Mouse (Mus musculus) forelimb bud, embryonic 11.5 days (tissue): ENCODE results near the gene Agap3.

Experiments
- DNase-seq: peaks from one replicate; pipeline ENCODE4 v3.0.0-alpha.2; 2012; ENCODE audit warnings: low read depth, low spot score

Agap3 gene

DNA sequence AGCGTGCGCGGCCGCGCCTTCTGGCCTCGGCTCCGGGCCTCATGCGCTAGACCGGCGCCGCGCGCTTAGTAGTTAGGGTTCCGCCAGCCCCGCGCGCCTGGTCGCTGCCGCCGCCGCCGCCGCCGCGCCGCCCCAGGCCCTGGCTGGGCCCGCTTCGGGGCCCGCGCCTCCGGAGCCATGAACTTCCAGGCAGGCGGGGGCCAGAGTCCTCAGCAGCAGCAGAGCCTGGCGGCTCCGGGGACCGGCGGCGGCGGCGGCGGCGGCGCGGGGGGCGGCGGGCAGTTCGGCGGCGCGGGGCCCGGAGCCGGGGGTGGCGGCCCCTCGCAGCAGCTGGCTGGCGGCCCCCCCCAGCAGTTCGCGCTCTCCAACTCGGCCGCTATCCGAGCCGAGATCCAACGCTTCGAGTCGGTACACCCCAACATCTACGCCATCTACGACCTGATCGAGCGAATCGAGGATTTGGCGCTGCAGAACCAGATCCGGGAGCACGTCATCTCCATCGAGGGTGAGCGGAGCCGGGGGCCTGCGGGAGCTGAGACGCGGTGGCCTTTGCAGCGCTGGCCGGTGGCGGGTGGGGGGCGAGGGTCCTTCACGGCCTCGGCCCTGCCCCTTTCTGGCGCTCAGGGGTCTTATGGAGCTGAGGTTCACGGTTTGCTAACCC lies at the start of gene Agap3:
TSS of gene Agap3 (plus strand) at position 148 of the 661 bp plus-strand sequence.
- DNase-seq: no peak

DNA sequence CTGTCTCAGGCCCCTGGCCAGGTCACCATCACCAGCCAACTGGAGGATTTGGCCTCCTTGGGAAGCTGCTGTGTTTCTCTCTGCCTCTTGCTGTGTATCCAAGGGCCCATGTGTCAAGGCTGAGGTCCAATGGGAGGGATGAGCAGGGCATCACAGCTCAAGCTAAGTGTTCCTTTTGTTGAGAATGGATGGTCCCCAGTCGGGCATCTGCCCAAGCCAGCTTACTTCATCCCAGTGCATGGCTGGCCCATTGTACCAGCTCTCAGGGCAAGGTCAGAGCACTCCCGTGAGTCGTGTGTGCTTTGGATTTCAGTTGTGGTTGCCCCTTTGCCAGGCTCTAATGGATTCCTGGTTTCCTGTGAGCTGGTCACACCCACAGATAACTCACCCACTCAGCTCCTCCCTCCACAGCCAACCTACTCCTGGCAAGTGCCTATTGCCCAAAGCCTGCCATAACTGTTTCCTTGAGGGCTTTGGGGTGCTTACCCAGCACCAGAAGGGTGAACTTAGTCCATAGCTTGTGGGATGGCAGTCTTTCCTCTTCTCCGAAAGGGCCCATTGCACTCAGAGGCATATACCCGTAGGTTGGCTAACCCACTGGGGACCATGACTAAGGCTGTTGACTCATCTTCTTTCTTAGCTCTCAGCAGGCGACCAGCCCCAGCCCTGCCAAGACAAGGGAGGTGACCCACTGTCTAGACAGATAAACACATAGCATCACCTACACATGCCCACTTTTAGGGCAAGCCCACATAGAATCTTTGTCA lies 47.2 kb upstream of the Agap3 start:
- DNase-seq: no peak

DNA sequence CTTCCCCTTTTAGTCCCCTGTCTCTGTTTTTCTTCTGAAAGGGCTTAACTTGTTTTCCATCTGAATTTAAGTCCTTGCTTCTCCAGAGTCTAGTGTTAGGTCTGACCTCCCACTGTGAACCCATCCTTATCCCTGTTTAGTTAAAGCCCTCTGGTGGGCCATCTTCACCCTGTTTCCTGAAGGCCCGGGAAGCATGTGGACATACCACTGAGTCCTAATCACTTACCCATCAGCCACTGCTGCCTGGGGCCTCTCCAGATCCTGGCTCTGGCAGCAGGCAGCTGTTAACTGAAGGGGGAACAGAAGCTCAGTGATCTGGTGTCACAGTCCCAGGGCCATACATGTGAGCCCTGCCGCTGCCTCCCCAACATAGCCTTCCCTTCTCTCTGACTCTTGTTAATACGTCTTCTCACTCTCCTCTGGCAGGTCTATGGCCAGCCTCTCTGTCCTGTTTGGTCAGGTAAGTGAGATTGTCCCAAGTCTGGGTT lies 46.5 kb upstream of the Agap3 start:
- no peak for DNase-seq

DNA sequence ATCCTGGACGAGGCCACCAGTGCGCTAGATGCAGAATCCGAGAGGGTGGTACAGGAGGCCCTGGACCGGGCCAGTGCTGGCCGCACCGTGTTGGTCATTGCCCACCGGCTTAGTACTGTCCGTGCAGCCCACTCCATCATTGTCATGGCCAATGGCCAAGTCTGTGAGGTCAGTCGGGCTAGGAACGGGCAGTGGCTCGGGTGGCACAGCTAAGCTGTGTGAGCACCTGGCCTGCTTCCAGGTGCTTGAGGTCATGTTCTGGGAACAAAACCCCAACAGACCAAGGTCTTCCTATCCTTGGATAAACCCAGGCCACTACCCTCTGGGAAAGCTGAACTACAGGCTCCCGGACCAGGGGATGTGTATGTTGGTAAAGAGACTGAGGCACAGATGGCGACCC lies 43.3 kb upstream of the Agap3 start:
- no peak for DNase-seq

DNA sequence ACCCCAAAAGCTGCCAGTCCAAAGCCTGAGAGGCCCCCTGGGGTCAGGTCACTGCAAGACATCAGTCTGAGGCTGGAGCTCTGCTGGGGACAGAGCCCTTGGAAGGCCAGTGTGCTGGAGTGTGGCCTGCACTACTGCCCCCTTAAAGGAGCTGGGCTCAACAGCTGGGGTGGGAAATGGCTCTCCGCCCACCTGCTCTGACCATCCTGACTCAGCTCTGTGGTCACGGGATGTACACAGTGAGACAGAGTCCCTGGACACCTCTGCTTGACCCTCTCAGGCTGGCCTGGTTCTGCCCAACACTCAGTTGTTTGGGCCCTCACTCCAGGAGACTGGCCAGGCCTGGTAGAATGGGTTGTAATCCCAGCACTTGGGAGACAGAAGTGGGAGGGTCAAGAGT lies 42.5 kb upstream of the Agap3 start:
- DNase-seq: no peak

DNA sequence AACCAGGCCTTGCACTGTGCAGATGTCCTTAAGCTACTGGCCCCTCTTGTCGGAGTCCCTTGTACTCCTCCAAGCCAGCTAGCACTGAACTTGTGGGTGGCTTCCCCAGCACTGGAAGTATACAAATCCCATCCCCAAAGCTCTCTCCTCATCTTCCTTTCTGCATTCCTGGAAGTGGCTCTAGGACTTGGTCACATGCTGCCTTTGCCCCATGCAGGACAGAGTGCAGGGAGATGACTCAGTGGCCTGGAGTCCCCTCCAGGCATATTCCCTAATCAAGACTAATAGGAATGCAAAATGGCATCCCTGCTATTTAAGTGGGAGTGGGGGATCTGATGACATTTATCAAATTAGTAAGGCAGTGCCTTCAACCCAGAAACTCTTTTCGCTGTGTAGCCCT lies 39.9 kb upstream of the Agap3 start:
- no peak for DNase-seq

DNA sequence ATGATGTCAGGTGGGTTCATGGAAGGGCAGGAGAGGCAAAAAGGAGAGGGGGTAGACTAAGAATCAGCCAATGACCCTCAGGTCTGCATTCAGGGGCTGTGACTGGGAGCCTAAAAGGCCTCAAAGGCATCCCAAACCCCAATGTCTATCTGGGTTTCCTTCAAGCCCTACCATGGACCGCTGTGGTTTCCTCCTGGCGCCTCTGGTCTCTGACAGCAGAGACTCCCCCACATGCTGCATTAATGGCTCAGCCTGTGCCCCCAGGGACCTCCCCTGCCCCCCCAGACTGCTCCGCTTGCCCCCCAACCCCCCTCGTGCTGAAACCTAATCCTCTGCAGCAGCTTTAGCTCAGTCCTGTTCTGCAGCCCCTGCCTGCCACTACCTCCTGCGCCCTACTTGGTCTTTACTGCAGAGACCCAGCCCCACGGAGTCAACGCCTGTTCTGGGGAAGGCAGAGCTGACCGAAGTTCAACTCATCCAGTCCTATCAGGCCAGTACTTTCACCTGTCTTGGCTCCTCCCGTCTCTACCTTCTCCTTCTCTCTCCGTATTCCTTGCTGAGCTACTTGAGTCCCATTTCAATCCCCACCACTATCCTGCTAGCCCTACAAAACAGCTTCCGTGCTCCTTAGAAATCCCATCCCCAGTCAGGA lies 38.8 kb upstream of the Agap3 start, which contains the start of gene Asic3:
TSS of gene Asic3 (plus strand) at position 351 of the 652 bp plus-strand sequence.
- no peak for DNase-seq

DNA sequence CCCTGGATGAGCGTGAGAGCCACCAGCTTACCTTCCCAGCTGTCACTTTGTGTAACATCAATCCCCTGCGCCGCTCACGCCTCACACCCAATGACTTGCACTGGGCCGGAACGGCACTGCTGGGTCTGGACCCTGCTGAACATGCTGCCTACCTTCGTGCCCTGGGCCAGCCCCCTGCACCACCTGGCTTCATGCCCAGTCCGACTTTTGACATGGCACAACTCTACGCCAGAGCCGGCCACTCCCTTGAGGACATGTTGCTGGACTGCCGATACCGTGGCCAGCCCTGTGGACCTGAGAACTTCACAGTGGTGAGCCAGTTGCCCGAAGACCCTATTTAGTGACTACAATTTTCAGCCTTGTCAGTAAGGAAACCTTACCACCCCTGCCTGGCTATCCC lies 38.0 kb upstream of the Agap3 start:
- no peak for DNase-seq

DNA sequence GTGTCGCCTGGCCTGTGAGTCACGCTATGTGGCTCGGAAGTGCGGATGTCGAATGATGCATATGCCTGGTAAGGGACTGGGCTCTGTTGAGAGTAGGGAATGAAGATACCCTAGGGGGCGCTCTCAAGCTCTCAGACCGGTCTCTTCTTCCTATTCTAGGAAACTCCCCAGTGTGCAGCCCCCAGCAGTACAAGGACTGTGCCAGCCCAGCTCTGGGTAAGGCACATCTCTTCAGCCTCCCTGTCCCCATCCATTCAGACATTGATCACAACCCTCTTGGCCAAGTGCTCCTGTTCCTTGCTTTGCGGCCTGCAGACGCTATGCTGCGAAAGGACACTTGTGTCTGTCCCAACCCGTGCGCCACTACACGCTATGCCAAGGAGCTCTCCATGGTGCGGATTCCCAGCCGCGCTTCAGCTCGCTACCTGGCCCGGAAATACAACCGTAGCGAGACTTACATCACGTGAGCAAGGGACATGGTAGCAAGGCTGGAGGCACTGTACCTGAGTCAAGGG lies 35.7 kb upstream of the Agap3 start:
- peak; percentile 65 for DNase-seq

DNA sequence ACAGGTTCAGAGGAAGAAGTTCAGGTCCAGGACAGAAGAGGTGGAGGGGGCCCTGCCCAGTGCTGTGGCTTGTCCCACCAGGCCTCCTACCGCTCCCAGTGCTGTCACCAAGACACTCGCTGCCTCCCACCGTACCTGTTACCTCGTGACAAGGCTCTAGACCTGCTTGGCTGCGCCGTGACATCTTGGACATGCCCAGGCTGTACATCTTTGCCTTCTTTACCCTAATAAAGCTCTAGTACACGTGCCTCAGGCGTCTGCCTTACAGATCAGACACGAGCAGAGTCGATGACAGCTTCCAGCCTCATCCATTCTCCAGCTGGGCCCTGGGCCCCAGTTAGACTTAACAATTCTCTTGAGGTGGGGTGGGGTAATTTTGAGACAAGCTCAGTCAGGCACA lies 34.4 kb upstream of the Agap3 start:
- no peak for DNase-seq

DNA sequence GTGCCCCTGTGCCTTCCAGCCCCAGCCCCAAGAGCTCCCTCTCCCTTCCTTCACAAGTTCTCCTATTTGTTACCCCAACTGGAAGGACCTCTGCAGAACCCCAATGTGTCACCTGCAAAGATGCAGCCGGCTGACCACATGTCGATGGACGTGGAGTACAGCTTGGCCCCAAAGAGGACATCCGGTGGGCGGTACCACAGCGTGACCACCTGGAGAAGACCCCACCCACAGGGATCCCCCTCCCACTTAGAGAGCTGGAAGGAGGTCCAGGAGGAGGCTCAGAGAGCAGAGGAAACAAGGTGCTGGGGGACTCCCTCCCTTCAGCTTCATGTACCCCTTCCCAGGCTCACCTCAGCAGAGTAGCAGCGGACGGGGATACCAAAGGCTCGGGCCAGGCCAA lies 31.6 kb upstream of the Agap3 start:
- no peak for DNase-seq

DNA sequence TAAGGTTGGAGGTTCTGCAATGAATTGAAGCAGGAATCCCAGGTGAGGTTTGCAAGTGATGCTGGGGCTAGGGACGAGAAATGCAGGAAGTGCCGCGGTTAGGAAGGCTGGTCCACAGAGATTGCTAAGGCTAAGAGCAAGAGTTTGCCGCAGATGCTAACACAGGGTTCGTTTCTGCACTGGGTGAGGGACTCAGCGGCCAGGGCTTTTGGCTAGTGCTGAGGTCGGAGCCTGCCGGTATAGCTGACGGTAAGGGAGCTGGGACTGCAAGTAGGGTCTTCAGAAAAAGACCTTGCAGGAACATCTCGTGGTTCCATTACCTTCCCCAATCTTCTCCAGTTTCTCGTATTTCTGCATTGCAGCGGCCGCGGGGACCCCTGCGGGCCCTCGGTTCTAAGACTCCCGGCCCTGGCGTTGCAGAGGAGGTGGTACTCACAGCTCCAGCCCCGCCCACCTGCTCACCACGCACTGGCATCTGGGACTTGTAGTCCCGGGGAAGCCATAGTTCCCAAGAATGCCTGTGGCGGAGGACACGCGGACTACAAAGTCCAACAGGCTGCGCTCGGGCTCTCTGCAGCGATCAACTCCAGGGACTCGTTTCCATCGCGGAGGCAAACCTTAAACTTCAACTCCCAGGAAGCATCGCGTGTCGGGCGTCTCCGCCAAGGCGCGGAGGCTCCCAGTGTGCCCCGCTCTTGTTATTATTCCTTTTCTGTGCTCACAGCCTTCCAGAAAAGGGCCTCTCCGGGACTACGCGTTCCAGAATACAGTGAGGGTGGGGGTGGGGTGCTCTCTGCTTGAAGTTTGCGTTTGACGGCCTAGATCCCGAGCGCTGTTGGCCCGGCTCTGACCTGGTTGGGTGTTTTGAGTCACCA lies 28.6 kb upstream of the Agap3 start, which contains the start of the genes Cdk5 and Slc4a2:
TSS of gene Cdk5 (minus strand) at position 402 of the 875 bp plus-strand sequence.
TSS of gene Slc4a2 (plus strand) at position 709 of the 875 bp plus-strand sequence.
- peak; percentile 99 for DNase-seq

DNA sequence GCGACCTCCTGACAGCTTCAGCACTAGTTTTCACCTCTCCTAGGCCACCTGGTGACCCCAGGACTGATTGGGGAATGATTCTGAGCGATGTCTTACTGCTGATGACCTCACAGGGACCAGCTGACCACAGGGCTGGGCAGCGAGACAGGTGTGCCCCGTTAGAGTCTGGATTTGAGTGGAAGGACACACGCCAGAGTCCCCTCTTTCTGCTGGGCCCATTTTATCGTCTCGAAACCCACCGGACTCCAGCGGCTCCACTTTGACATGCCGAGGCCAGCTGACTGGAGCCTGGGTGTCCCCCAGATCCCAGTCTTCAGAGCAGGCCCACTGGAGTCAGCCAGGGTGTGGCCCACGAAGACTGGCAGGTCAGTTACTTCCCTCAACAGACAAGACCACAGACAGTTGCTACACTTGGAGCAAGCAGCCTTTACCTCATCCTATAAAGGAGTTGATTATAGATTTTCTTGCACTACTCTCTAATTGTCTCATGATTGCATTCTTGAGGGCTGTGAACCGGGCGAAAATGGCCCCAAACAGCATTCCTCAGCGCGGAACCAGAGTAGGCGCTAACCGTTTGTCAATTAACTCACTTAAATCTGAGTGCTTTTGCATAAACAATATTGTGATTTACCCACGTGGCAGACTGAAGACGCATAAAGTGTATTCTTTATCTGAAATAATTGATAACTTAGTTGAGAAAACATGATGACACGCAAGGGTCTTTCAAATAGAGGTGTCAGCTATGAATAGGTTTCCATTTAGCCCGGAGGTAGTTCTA lies 27.8 kb upstream of the Agap3 start:
- DNase-seq: no peak

DNA sequence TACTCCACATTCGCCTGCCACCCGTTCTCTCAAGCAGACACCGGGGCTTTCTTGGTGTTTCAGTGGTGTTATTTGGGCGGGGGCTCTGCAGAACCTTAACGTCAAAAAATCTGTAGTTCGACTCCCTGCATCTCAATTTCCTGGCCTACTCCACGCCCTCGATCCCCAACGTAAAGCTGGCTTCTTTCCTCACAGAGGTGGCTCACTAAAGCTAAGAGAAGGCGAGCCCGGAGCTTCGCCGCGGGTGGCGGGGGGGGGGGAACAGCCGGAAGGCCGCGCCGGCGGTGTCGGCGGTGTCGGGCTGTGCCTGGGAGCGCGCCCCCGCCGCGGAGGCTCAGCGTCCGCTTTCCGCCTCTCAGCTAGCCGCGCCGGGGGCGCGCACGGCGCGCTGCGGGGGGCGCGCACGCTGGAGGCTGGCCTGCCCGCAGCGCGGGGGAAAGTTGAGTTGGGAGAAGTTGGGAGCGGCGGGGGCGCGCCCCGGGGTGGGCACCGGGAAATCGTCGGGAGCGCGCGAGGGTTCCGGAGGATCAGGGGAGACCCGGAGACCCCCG lies 27.0 kb upstream of the Agap3 start:
- peak; percentile 88 for DNase-seq

DNA sequence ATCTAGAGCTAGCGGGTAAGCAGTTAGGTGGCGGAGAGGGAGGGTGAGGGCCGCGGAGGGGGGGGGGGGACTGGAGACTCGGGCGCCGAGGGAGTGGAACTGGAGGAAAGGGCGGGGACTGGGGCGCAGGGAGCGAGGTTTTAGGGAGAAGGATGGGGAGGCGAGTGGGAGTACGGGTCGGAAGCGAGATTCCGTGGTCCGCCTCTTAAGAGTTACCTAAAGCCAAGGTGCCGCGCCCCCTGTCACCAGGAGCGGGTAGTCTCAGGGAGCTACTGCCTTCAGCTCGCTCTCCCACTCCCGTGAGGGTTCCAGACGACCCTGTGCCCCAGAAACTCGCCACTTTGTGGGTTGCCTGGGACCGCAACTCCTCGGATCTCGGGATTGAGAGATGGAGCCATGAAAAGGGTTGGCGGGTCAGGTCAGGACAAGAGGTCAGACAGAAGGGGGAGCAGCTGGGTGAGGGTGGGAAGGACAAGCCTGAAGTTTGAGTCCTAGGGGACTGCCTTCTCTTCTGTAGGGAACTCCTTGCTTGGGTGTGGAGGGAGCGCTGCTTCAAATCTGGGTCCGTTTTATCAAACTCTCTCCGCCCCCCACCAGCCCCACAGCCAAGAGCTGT lies 26.4 kb upstream of the Agap3 start:
- DNase-seq: no peak

DNA sequence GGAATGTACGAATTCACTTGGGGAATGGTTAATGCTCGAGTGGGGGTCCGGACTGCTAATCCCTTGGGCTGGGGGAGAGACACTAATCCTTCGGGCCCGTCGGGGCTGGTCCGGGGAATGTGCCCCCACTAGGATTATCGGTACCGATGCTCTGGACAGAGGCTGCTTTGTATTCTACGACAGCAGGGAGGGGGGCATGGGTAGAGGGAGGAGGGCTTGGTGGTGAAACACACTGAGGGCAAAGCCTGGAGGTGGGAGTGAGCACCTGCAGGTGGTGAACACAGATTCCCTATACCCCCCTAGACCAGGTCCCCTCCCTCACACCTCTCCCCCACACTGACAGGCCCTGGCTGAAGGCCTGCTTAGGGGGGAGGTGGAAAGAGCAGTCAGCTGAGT lies 25.9 kb upstream of the Agap3 start:
- no peak for DNase-seq

DNA sequence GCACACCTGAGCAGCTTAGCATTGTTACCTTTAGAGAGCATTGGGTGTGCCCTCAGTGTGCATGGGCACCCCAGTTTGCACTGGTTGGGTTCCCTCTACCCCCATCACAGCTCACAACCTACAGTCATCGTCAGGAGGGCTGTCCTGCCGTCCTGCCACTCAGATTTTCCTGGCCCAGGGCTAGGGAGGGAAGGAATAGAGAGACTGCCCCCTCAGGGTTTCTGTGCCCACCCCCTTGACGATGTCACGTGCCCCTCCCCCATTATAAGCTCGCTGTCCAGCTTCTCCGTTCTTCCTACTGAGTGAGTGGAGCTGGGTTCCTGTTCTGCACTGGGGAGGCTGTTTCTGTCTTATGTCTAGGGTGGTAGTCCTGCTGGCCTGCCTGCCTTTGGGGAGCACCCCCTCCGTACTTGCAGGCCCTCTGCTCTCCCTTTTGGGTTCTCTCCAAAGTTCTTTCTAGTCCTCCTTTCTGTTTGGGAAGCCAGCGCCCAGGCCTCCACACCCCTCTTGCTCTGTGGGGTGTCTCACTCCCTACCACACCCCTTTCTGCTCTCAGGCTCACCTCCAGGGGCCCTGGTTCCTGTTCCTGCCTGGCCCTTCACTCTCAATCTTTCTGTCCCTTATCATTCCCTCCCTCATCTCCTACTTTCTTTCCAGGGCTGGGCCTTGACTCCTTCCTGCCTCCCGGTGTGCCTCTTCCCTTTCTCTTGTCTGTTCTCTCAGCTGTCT lies 25.3 kb upstream of the Agap3 start:
- DNase-seq: no peak

DNA sequence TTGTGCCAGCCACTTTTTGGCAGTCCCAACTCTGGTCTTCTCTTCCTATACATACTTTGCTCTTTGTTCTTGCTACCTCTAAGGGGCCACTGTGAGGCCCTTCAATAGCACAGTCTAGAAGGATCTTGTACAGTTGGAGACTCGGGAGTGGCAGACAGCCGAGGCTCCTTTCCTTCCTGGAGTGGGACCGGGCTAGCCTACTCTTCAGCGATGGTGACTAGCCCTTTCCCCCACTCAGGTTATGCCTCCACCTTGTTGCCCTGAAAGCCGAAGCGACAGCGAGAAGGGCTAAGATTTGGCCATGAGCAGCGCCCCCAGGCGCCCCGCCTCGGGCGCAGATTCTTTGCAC lies 24.7 kb upstream of the Agap3 start:
- no peak for DNase-seq

DNA sequence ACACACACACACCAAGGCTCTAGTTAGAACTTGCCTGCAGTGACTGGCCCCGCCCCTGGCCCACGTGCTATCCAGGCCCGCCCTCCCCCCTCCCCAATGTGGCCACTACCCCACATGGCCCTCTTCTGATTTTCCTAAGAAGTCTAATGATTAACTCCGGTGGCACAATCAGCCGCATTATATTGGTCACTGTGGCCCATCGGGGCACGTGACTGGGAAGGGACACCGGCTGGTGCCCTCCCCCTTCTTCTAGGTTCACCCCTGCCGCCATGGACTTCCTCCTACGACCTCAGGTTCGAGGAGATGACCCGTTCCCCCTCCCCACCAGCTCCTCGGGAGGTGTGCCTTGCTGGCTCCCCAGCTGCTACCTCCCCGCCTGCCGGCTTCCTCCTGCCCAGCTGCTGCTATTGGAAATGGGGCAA lies 24.0 kb upstream of the Agap3 start:
- DNase-seq: no peak
